Mouse (Mus musculus): Measurements from ENCODE around the gene Zfp69.
A peak's percentile ranks its signal among the peaks of the same experiment; 100 is the strongest.

DNA sequence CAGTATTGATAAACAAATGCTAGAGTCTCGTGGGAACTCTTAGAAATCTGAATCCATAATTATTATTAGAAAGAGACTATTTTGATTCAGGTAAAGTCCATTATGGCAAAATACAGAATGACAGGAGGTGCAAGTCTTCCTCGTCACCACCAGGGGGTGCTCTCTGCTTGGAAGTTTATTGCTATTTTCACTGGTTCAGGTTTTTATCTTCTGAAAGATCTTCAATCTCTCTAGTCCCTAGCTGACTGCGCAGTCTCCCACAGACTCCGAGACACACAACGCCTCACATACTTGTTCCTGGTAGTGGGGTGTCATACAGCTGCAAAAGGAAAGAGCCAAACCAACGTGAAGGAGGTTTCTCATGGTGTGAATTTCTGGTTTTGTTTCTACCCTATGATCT, 34.9 kb upstream of the Zfp69 start:
- TF ChIP-seq POLR2A (IDR thresholded peaks at IDR 0.05; ENCODE audit: low read depth, low read length) (no peak), CTCF (IDR thresholded peaks at IDR 0.05; ENCODE audit: extremely low read depth, insufficient read depth, insufficient read length, insufficient replicate concordance) (peak; percentile 74; the same call in 1 of the 2 replicates)

Measured in spleen, adult 2 months (tissue).